Mouse (Mus musculus): ENCODE data around the gene Gpr88. TPM values are rescaled to one million over a fixed set of nuclear protein-coding genes. Genes with fewer than 3 reads are reported as not detected.
"Not testable (repeated sequence)": the region's sequence is repeated elsewhere in the genome, so short reads cannot be mapped to it uniquely, and the experiment has no call there.

The Gpr88 gene
- total RNA-seq, 2 experiments from 2014 or later: 0.07 to 0.18 TPM

- ATAC-seq (ENCODE audit: poor library complexity, severe bottlenecking): no peak
These were observed 8.8 kb downstream of the Gpr88 start for GRCm38 (mm10) chr3:116244476-116244875.

GRCm38 (mm10) chr3:116242685-116243084, 10.6 kb downstream of the Gpr88 start:
- no peak for ATAC-seq (ENCODE audit: poor library complexity, severe bottlenecking)

GRCm38 (mm10) chr3:116237527-116237926, 15.8 kb downstream of the Gpr88 start:
- peak; percentile 40; the same call in 1 of the 2 replicates for ATAC-seq (ENCODE audit: poor library complexity, severe bottlenecking)

GRCm38 (mm10) chr3:116236856-116237255, 16.4 kb downstream of the Gpr88 start:
- no peak for ATAC-seq (ENCODE audit: poor library complexity, severe bottlenecking)

- no peak for ATAC-seq (ENCODE audit: poor library complexity, severe bottlenecking)
These were observed 19.8 kb downstream of the Gpr88 start for GRCm38 (mm10) chr3:116233515-116233914.

GRCm38 (mm10) chr3:116232763-116233162, 20.5 kb downstream of the Gpr88 start:
- no peak for ATAC-seq (ENCODE audit: poor library complexity, severe bottlenecking)

GRCm38 (mm10) chr3:116229336-116229735, 24.0 kb downstream of the Gpr88 start:
- ATAC-seq (ENCODE audit: poor library complexity, severe bottlenecking): no peak

GRCm38 (mm10) chr3:116228360-116229245, 24.7 kb downstream of the Gpr88 start:
- no peak for ATAC-seq (ENCODE audit: poor library complexity, severe bottlenecking)

- no peak for ATAC-seq (ENCODE audit: poor library complexity, severe bottlenecking)
These were observed 25.9 kb downstream of the Gpr88 start for GRCm38 (mm10) chr3:116227383-116227782.

- ATAC-seq (ENCODE audit: poor library complexity, severe bottlenecking): peak; percentile 59
These were observed 26.4 kb downstream of the Gpr88 start for GRCm38 (mm10) chr3:116226915-116227314.

GRCm38 (mm10) chr3:116222511-116223243, 30.6 kb downstream of the Gpr88 start:
- no peak for ATAC-seq (ENCODE audit: poor library complexity, severe bottlenecking)

GRCm38 (mm10) chr3:116221686-116222010, 31.7 kb downstream of the Gpr88 start:
- no peak for ATAC-seq (ENCODE audit: poor library complexity, severe bottlenecking)

GRCm38 (mm10) chr3:116220980-116221685, 32.2 kb downstream of the Gpr88 start:
- no peak for ATAC-seq (ENCODE audit: poor library complexity, severe bottlenecking)

- not testable (repeated sequence) for ATAC-seq (ENCODE audit: poor library complexity, severe bottlenecking)
These were observed 35.9 kb downstream of the Gpr88 start for GRCm38 (mm10) chr3:116217398-116217797.

- no peak for ATAC-seq (ENCODE audit: poor library complexity, severe bottlenecking)
These were observed 37.0 kb downstream of the Gpr88 start for GRCm38 (mm10) chr3:116216261-116216660.

- no peak for ATAC-seq (ENCODE audit: poor library complexity, severe bottlenecking)
These were observed 41.7 kb downstream of the Gpr88 start for GRCm38 (mm10) chr3:116211639-116212038.

- ATAC-seq (ENCODE audit: poor library complexity, severe bottlenecking): no peak
These were observed 42.6 kb downstream of the Gpr88 start for GRCm38 (mm10) chr3:116210720-116211121.

GRCm38 (mm10) chr3:116209214-116209613, 44.1 kb downstream of the Gpr88 start:
- ATAC-seq (ENCODE audit: poor library complexity, severe bottlenecking): 0 out of 2 replicates have a peak, but pooled peaks have one; percentile 33

- ATAC-seq (ENCODE audit: poor library complexity, severe bottlenecking): no peak
These were observed 46.9 kb downstream of the Gpr88 start for GRCm38 (mm10) chr3:116206306-116206834.

GRCm38 (mm10) chr3:116205346-116206219, 47.7 kb downstream of the Gpr88 start:
- ATAC-seq (ENCODE audit: poor library complexity, severe bottlenecking): no peak

Data from megakaryocyte, adult 5-6 weeks (primary cell).